Mouse (Mus musculus) heart, postnatal 25 days (tissue): ENCODE results near the gene Usp22. TPM values are rescaled to one million over a fixed set of nuclear protein-coding genes. Genes with fewer than 3 reads are reported as not detected.

Experiments
- DNase-seq: peaks from one replicate; pipeline ENCODE4 v3.0.0; 2022; ENCODE audit warnings: low spot score
- intact Hi-C: fragments of 180-260 bp; cut with DNase I; formaldehyde crosslinking; loops from one replicate; pipeline ENCODE4 v1.15.1; 2025
- total RNA-seq, 2 experiments: library from RNA; stranded (reverse); gene quantifications; 2 replicates each; pipeline ENCODE4 v1.2.3; 2021

Gene Usp22
- total RNA-seq, 2 experiments from 2014 or later, result 28.1 to 30.6 TPM

GRCm38 (mm10) chr11:61111472-61111871 lies 63.4 kb downstream of the Usp22 start:
- intact Hi-C loops, result no loop called here

DNA sequence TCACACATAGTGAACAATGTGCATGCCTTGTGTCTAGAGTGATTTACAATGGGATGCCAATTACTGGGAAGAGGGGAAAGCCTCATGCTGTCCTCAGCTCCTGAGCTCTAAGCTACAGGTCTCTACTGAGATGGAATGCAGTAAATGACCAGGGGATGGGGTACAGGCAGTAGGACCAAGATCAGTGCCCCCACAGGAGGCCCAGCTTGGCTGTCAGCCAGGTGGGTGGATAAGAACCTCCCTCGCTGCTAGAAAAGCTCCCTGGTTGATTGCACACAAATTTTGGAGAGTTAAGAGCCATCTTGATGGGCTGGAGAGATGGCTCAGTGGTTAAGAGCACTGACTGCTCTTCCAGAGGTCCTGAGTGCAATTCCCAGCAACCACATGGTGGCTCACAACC lies 63.9 kb downstream of the Usp22 start:
- DNase-seq, result no peak
- intact Hi-C loops, result no loop called here

More at GRCm38 (mm10) chr11:61111472-61111871, 63.4 kb downstream of the Usp22 start:
- no peak for DNase-seq

DNA sequence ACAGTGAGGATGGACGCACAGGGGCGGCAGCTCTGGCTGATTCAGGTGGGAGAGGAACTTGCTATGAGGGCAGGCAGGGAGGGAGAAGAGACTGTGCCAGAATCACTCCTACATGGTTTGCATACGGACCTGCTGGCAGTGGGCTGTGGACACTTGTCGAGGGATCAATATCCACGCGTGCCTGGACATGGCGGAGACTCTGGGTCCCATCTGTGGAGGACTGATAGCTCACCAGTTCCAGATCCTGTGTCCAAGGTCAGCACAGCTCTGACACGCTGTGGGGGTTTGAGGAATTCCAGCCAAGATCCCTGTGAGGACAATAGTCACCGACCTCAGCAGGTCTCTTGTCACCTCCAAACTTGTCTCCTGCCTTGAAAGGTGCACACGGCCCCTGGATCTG lies 64.7 kb downstream of the Usp22 start:
- intact Hi-C loops, result no loop called here
- no peak for DNase-seq

GRCm38 (mm10) chr11:61109707-61110106 lies 65.1 kb downstream of the Usp22 start:
- intact Hi-C loops, result loop anchor here (10.0 kb wide), 1 partner anchor 605 kb away; no protein-coding TSS in a partner anchor
- DNase-seq, result no peak

- intact Hi-C loops, result loop anchor here (10.0 kb wide), 1 partner anchor 606 kb away; no protein-coding TSS in a partner anchor
- no peak for DNase-seq
Measured at GRCm38 (mm10) chr11:61108911-61109361, 65.9 kb downstream of the Usp22 start.

GRCm38 (mm10) chr11:61104241-61104901 lies 70.5 kb downstream of the Usp22 start:
- peak; percentile 41 for DNase-seq
- intact Hi-C loops, result loop anchor here (2.0 to 10.0 kb wide), 3 partner anchors 52 to 610 kb away; no protein-coding TSS in a partner anchor

GRCm38 (mm10) chr11:61102397-61103339 lies 72.2 kb downstream of the Usp22 start:
- DNase-seq, result no peak
- intact Hi-C loops, result loop anchor here (5.0 to 10.0 kb wide), 2 partner anchors 310 to 612 kb away; no protein-coding TSS in a partner anchor

Other genes with a start within 250 kb of the Usp22 start
- gene Map2k3, start 243.0 kb downstream of the Usp22 start, total RNA-seq, result 10 to 100 TPM; 73.6 to 81.8 TPM
- gene Kcnj12, start 152.5 kb downstream of the Usp22 start, total RNA-seq, result 10 to 100 TPM; 25.2 to 28.6 TPM
- 1 to 10 TPM in 1 of 2 experiments, under 1 TPM in 1; 0.44 to 1.0 TPM for gene Tnfrsf13b, start 48.3 kb downstream of the Usp22 start, total RNA-seq
- gene Aldh3a1, start 32.5 kb upstream of the Usp22 start, total RNA-seq, result 1 to 10 TPM in 1 of 2 experiments, under 1 TPM in 1; 0.87 to 1.8 TPM
- 10 to 100 TPM; 30.6 to 35.2 TPM for gene Aldh3a2, start 92.4 kb upstream of the Usp22 start, total RNA-seq
- not detected for gene Slc47a2, start 167.8 kb upstream of the Usp22 start, total RNA-seq
- gene Slc47a1, start 203.3 kb upstream of the Usp22 start, total RNA-seq, result 10 to 100 TPM; 29.3 to 30.4 TPM